Mouse (Mus musculus) erythroblast, adult 5-6 weeks (primary cell): ENCODE results near the gene Arhgap10. TPM values are rescaled to one million over a fixed set of nuclear protein-coding genes. Genes with fewer than 3 reads are reported as not detected.

Experiments used
- total RNA-seq, 2 experiments: library from RNA; stranded (forward) in 1 of 2; stranded (reverse) in 1 of 2; fragments of 150-400 nt in 1 of 2; fragments of 200-764, 138-1000 nt in 1 of 2; gene quantifications; 2 replicates each; pipeline versions ENCODE4 v1.2.3 to v1.2.4; 2015 to 2017; ENCODE audit warnings: low replicate concordance in 2 of 2

The Arhgap10 gene
- total RNA-seq, 2 experiments from 2014 or later = 2.1 to 3.2 TPM

Other genes with a start within 250 kb of the Arhgap10 start
- 5.4 TPM in 2 replicates for gene Prmt9, start 31.4 kb upstream of the Arhgap10 start, total RNA-seq (2015; ENCODE audit: low replicate concordance)
- gene Prmt9, start 31.4 kb upstream of the Arhgap10 start, total RNA-seq (2017; ENCODE audit: low replicate concordance) = 4.7 and 7.2 TPM in 2 replicates
- gene Tmem184c, start 92.7 kb upstream of the Arhgap10 start, total RNA-seq (2015; ENCODE audit: low replicate concordance) = 1.5 and 3.5 TPM in 2 replicates
- 6.3 and 9.6 TPM in 2 replicates for gene Tmem184c, start 92.7 kb upstream of the Arhgap10 start, total RNA-seq (2017; ENCODE audit: low replicate concordance)
- 0.77 and 1.5 TPM in 2 replicates for gene Ednra, start 206.5 kb upstream of the Arhgap10 start, total RNA-seq (2015; ENCODE audit: low replicate concordance)
- 0.17 and 0.42 TPM in 2 replicates for gene Ednra, start 206.5 kb upstream of the Arhgap10 start, total RNA-seq (2017; ENCODE audit: low replicate concordance)